Mouse (Mus musculus) lung, embryonic 16.5 days (tissue): Measurements from ENCODE around the gene Rad51b. TPM values are rescaled to one million over a fixed set of nuclear protein-coding genes. Genes with fewer than 3 reads are reported as not detected.

Experiments used
- ATAC-seq: fragments of 200-750 bp; cut with Nextera tagmentation; 2 replicates; pipeline ENCODE4 v1.8.0; 2017; ENCODE audit warnings: low read depth, mild to moderate bottlenecking, moderate library complexity
- H3K27ac ChIP-seq: fragments of 300-500 bp; sonication (generic); 2 replicates; pipeline ENCODE4 v1.5.1; 2014; ENCODE audit warnings: mild to moderate bottlenecking, control low read depth, low read length
- H3K27me3 ChIP-seq: fragments of 300-500 bp; sonication (generic); 2 replicates; pipeline ENCODE4 v1.6.1; 2014; ENCODE audit warnings: low read depth, low read length, mixed read lengths; ENCODE audit not compliant: control insufficient read depth, insufficient read depth
- H3K36me3 ChIP-seq: fragments of 300-500 bp; sonication (generic); 2 replicates; pipeline ENCODE4 v1.6.1; 2014; ENCODE audit warnings: low read length; ENCODE audit not compliant: control insufficient read depth, insufficient read depth
- H3K4me1 ChIP-seq: fragments of 300-500 bp; sonication (generic); replicated peaks from 2 replicates; pipeline ENCODE4 v1.6.1; 2014; ENCODE audit warnings: low read length, mixed read lengths; ENCODE audit not compliant: control insufficient read depth, insufficient read depth
- H3K4me2 ChIP-seq: fragments of 300-500 bp; sonication (generic); 2 replicates; pipeline ENCODE4 v1.6.1; 2014; ENCODE audit warnings: low read depth, low read length, control low read depth
- H3K4me3 ChIP-seq: fragments of 300-500 bp; sonication (generic); 2 replicates; pipeline ENCODE4 v1.5.1; 2014; ENCODE audit warnings: mild to moderate bottlenecking, low read length, control low read depth
- H3K9ac ChIP-seq: fragments of 300-500 bp; sonication (generic); 2 replicates; pipeline ENCODE4 v1.6.1; 2014; ENCODE audit warnings: low read length, control low read depth
- H3K9me3 ChIP-seq: fragments of 300-500 bp; sonication (generic); 2 replicates; pipeline ENCODE4 v1.6.1; 2016; ENCODE audit warnings: low read length; ENCODE audit not compliant: control insufficient read depth
- WGBS: fragments of 180-500 bp; shearing (Covaris S2); extraction: QIAGEN DNeasy Blood & Tissue Kit; methylation state at CpG from one replicate; pipeline ENCODE4 v1.1.7; 2014; 5-methylcytosine and 5-hydroxymethylcytosine counted together
- polyA plus RNA-seq: library from polyadenylated mRNA; unstranded; fragments of >200 nt; fragmentation: Nextera tagmentation; extraction: Ambion mirVana; gene quantifications from 2 replicates; pipeline ENCODE4 v1.2.1, GENCODE M21; 2015

The Rad51b gene
- polyA plus RNA-seq, 1 experiment from 2014 or later: 7.6 TPM

DNA sequence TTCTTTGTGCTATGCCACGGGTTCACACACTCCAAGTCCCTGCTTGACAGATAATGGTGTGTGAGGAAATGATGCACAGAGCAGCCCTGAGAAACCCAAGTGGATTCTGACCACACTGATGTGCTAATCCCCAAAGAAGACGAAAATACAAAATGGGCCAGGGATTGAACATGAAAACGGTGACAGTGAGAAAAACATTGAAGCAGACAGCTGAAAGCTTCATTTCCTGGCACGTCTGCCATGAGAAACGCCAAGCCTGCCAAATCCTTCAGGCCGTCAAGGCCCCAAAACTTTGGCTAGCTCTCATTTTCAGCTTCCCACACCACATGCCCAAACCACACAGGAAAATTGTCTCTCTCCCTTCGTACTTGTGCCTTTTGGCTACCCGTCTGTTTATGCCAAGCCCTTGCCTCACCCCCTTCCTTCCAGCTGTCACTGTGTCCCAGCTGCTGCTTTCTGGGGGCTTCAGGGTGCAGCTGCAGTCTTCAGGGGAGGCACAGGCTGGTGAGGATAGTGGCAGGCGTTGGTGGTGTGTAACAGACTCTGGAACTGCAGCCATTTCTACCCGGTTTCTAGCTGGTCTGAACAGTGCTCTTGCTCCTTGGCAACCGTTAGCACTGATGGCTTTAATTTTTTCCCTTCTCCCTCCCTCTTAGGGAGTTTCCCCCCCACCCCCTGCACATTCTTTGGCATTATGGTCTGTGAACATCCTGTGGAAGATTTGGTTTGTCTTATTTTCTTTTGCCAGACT, 214.5 kb downstream of the Rad51b start:
- Histone ChIP-seq H3K27ac (peak overlapping the region; percentile 96), H3K4me1 (peaks cover 41% of the 10 kb centered on the region), H3K4me2 (no peak overlapping the region), H3K9me3 (no peaks in the 10 kb centered on the region), H3K9ac (peak overlapping the region; percentile 20; the same call in 1 of the 2 replicates), H3K36me3 (no peaks in the 10 kb centered on the region), H3K27me3 (no peaks in the 10 kb centered on the region), H3K4me3 (no peak overlapping the region)
- peak; percentile 84 for ATAC-seq
- WGBS: 25% methylated on average over 11 of the region's 11 CpGs

DNA sequence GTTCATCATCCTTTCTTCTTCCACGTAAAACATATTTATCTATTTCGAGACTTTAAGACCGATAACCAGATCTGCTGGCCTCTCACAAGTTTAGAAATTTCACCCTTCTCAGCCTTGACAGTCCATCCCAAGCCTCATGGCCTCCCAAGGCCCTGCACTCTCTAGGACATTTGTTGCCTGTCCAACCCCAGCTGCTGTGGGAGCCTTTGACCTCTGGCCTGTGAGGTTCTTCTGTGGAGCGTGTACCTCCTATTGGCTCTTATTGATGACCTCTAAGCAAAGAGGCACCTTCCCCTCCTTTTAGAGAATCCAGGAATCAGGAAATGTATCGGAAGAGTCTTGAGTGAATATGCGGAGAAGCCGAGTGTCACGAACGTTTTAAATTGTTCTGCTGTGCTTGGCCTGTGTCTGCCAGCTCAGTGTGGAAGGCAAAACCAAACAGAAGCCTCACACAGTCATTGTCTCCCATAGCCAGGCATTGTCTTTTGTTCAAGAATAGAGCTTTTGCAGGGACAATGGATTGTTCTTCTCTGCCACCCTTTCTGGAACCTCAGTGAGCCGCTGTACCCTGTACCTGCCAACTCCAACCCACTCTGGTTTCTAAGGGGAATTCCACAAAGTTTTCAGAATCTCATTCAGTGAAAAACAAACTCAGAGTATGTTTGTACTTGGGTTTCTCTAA, 215.3 kb downstream of the Rad51b start:
- H3K27ac ChIP-seq: peak overlapping the region; percentile 96
- H3K9me3 ChIP-seq: no peaks in the 10 kb centered on the region
- 39% methylated on average over 10 of the region's 10 CpGs for WGBS
- peak overlapping the region; percentile 17; the same call in 1 of the 2 replicates for H3K9ac ChIP-seq
- H3K4me2 ChIP-seq: no peak overlapping the region
- H3K4me1 ChIP-seq: peaks cover 33% of the 10 kb centered on the region
- no peaks in the 10 kb centered on the region for H3K27me3 ChIP-seq
- peak; percentile 48 for ATAC-seq
- H3K36me3 ChIP-seq: no peaks in the 10 kb centered on the region
- no peak overlapping the region for H3K4me3 ChIP-seq

DNA sequence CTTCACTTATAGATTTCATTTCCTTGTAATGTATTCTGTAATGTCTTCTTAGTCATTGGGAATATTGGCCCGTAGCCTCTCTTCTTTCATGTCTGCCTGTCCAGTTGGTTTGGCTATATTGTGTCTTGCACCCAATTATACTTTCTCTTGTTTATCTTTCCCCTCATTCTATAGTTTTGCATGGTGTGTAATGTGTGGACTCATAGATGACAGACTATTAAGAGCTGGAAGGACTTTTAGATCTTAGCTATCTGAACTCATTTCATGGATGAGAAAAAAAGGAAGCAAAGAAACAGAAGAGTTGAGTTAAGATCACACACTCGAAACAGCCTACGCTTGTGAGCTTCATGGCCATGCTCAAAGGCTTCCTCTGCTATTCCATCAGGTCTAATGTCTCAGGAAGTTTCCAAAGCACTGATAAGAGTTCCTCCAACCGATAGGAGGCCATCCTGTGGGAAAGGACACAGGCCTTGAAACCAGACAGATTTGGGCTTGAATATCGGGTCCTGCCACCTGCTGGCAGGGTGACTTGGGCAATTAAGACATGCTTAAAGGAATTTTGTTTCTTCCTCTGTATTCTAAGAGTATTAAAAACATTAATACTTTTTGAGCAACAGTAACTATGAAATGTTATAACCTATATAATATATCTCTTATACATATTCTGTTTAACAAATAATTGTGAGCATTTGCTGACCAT, 216.1 kb downstream of the Rad51b start:
- Histone ChIP-seq H3K27ac (peak overlapping the region; percentile 96), H3K9ac (no peak overlapping the region), H3K36me3 (no peaks in the 10 kb centered on the region), H3K4me2 (no peak overlapping the region), H3K4me1 (peaks cover 26% of the 10 kb centered on the region), H3K27me3 (no peaks in the 10 kb centered on the region), H3K4me3 (no peak overlapping the region), H3K9me3 (no peaks in the 10 kb centered on the region)
- ATAC-seq: peak; percentile 53
- WGBS: 41% methylated on average over 5 of the region's 5 CpGs

DNA sequence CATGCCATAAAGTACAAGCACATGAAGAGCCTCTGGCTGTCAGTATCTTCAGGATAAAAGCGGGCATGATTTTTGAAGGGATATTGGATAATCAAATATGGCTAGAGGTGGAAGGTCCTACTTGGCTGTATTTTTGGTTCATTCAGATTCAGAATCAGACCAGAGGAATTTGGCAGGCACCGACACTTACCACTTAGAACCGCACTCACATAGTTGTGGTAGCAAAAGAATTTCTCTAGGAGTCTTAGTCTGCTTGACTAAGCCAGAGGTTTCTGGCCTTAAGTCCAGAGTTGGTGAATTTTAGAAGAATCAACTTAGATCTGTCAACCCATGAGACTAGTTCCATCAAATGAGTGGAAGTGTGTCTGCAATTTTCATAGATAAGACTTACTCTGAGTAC, 217.6 kb downstream of the Rad51b start:
- H3K4me2 ChIP-seq: no peak overlapping the region
- no peaks in the 10 kb centered on the region for H3K9me3 ChIP-seq
- no peaks in the 10 kb centered on the region for H3K36me3 ChIP-seq
- no peak overlapping the region for H3K9ac ChIP-seq
- 80% methylated on average over 3 of the region's 3 CpGs for WGBS
- H3K4me1 ChIP-seq: peaks cover 25% of the 10 kb centered on the region
- no peak for ATAC-seq
- no peaks in the 10 kb centered on the region for H3K27me3 ChIP-seq
- no peak overlapping the region for H3K4me3 ChIP-seq
- H3K27ac ChIP-seq: peak overlapping the region; percentile 89

DNA sequence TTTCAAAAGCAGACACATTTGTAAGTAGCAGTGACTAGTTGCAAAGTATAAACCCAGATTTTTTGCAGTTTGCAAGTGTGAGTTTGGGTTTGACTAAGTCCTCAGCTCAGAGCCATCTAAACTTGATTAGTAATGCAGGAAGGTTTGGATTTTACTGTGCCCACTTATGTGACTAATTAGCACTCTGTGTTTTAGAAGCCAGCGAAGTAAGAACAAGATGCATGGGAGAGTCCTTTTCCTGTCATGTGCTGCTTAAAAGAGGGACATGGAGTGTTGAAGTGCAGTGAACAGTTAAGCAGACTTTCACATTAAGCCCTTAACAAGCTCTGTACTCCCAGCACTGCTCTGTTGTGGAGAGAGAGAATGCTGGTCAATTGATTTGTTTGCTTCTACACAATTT, 225.3 kb downstream of the Rad51b start:
- H3K27ac ChIP-seq: no peak overlapping the region
- no peaks in the 10 kb centered on the region for H3K9me3 ChIP-seq
- no peak for ATAC-seq
- H3K4me3 ChIP-seq: no peak overlapping the region
- no peak overlapping the region for H3K9ac ChIP-seq
- 45% methylated on average over 1 of the region's 1 CpGs for WGBS
- peaks cover 19% of the 10 kb centered on the region for H3K4me1 ChIP-seq
- no peak overlapping the region for H3K4me2 ChIP-seq
- no peaks in the 10 kb centered on the region for H3K27me3 ChIP-seq
- H3K36me3 ChIP-seq: no peaks in the 10 kb centered on the region

DNA sequence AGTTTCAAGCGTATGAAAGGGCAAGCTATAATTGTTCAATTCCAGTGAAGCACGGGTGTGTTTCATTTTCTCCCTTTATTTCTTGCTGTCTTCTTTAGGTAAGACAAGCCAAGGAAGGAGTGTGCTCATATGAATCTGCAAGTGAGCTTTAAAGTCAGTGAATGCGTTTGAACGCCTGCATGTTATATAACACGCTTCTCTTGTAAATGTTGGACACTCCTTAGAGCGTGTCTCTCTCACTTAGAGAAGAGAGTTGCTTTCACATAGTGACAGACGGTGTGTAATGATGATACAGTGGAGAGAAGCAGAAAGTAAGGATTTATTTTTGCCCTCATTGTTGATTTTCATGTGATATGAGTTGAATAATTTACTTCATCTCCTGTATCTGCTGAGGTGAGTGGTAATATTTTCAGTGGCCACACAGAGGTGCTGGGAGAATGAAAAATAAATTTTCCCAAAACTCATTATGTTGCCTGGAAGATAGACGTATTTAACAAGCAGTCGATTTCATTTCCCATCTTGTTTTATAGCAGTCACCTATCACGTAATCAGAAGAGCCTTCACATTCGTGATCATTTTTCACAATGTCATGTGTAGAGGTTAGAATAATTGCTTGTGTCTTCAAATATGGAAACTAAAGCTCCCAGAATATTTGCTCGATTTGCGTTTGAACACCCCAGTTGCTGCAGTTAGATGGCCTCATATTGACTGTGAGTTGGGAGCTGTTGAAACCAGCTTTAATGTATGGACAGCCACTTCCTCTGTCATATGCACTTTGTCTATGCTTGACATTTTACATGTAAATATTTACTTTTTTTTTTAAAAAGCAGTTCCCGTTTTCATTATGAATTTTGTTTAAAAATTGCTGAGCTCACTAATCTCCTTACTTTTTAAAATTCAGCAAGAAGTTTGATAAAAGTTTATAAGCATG, 228.1 kb downstream of the Rad51b start:
- H3K4me1 ChIP-seq: peaks cover 22% of the 10 kb centered on the region
- no peaks in the 10 kb centered on the region for H3K27me3 ChIP-seq
- H3K4me2 ChIP-seq: peak overlapping the region; percentile 35
- 0 out of 2 replicates have a peak, but pooled peaks cover 4% of the 10 kb centered on the region for H3K9me3 ChIP-seq
- no peak overlapping the region for H3K4me3 ChIP-seq
- H3K36me3 ChIP-seq: no peaks in the 10 kb centered on the region
- ATAC-seq: peak; percentile 92
- H3K9ac ChIP-seq: no peak overlapping the region
- WGBS: 32% methylated on average over 14 of the region's 14 CpGs
- H3K27ac ChIP-seq: peak overlapping the region; percentile 80

DNA sequence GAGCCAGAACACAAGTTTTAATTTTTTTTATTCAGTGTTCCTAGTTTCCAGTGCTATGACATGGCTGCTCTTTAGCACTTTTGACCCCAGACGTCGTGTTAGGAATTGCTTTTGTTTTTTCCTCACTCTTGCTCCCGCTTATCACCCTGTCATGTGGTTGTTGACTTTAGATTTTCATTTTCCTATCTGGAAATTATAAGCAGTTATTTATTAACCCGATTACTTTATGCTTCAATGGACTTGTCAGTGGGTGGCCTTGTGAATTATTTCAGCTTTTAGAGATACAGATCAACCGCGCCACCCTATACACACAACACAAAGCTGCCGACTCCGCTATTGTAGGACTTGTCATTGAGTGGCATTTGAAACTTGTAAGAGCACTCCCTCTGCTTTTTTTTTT, 228.8 kb downstream of the Rad51b start:
- Histone ChIP-seq H3K9ac (no peak overlapping the region), H3K4me2 (peak overlapping the region; percentile 35), H3K36me3 (no peaks in the 10 kb centered on the region), H3K4me1 (peaks cover 26% of the 10 kb centered on the region), H3K4me3 (no peak overlapping the region), H3K9me3 (0 out of 2 replicates have a peak, but pooled peaks cover 4% of the 10 kb centered on the region), H3K27ac (peak overlapping the region; percentile 80), H3K27me3 (no peaks in the 10 kb centered on the region)
- peak; percentile 78 for ATAC-seq
- 10% methylated on average over 8 of the region's 8 CpGs for WGBS

DNA sequence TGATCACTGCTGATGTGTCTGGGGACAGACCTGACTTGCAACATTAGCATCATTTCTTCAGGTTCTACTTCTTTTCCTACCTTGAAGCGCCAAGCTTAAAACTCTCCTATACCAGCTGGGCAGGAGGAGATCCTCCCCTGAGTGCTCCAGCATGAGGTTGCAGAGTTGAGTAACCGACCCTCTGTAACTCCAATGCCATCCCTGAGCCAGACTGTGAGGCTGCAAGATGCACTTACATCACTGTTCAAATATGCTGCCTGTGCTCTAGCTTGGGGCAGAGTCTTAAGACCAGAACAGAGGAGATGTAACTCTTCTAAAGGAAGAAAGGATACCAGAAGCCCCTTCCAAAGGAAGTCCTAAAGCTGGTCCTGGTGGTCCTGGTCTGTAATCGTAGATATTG, 230.1 kb downstream of the Rad51b start:
- no peak overlapping the region for H3K4me3 ChIP-seq
- H3K9me3 ChIP-seq: 0 out of 2 replicates have a peak, but pooled peaks cover 4% of the 10 kb centered on the region
- H3K9ac ChIP-seq: no peak overlapping the region
- 65% methylated on average over 3 of the region's 3 CpGs for WGBS
- ATAC-seq: no peak
- no peaks in the 10 kb centered on the region for H3K27me3 ChIP-seq
- no peak overlapping the region for H3K4me2 ChIP-seq
- H3K4me1 ChIP-seq: peaks cover 33% of the 10 kb centered on the region
- peak overlapping the region; percentile 9; the same call in 1 of the 2 replicates for H3K27ac ChIP-seq
- H3K36me3 ChIP-seq: no peaks in the 10 kb centered on the region
